Mouse (Mus musculus): Measurements from ENCODE around the gene Rangap1. TPM values are rescaled to one million over a fixed set of nuclear protein-coding genes. Genes with fewer than 3 reads are reported as not detected.

Gene Rangap1
- total and polyA plus RNA-seq, 3 experiments, result 71.6 to 183 (median 115) TPM

- Histone ChIP-seq H3K9me3 (replicated peaks) (no peaks in the 10 kb centered on the region), H3K4me3 (ENCODE audit: low read depth, low read length) (no peak overlapping the region), H3K27me3 (ENCODE audit: insufficient read depth, low read length) (no peaks in the 10 kb centered on the region; the same call in 1 of the 2 replicates), H3K4me1 (ENCODE audit: insufficient read depth, low read depth, low read length) (peaks cover 14% of the 10 kb centered on the region; the same call in 1 of the 2 replicates), H3K36me3 (replicated peaks) (peaks cover 99% of the 10 kb centered on the region)
- ATAC-seq (ENCODE audit: extremely low read depth, insufficient number of reproducible peaks, low FRiP score, poor library complexity, severe bottlenecking) (no peak), DNase-seq (ENCODE audit: low spot score) (no peak)
- TF ChIP-seq CTCF (IDR thresholded peaks at IDR 0.05; ENCODE audit: low read depth, low read length), result no peak
- TF ChIP-seq GATA2 (IDR thresholded peaks at IDR 0.05; ENCODE audit: borderline replicate concordance, low read depth, low read length), result no peak
- no peak for TF ChIP-seq POLR2AphosphoS5 (IDR thresholded peaks at IDR 0.05; ENCODE audit: insufficient replicate concordance, low read depth, low read length)
- no peak for TF ChIP-seq GATA1 (IDR thresholded peaks at IDR 0.05; ENCODE audit: borderline replicate concordance, low read length)
- TF ChIP-seq TAL1 (conservative IDR thresholded peaks at IDR 0.05; ENCODE audit: low read depth, low read length), result no peak
These were observed 26.2 kb downstream of the Rangap1 start for GRCm38 (mm10) chr15:81719139-81719531.

- DNase-seq (ENCODE audit: low spot score), result no peak
- TF ChIP-seq POLR2AphosphoS5 (IDR thresholded peaks at IDR 0.05; ENCODE audit: insufficient replicate concordance, low read depth, low read length) (no peak), GATA1 (IDR thresholded peaks at IDR 0.05; ENCODE audit: borderline replicate concordance, low read length) (no peak), TAL1 (conservative IDR thresholded peaks at IDR 0.05; ENCODE audit: low read depth, low read length) (no peak), GATA2 (IDR thresholded peaks at IDR 0.05; ENCODE audit: borderline replicate concordance, low read depth, low read length) (no peak), CTCF (IDR thresholded peaks at IDR 0.05; ENCODE audit: low read depth, low read length) (no peak)
- peaks cover 99% of the 10 kb centered on the region for H3K36me3 ChIP-seq (replicated peaks)
- no peak for ATAC-seq (ENCODE audit: extremely low read depth, insufficient number of reproducible peaks, low FRiP score, poor library complexity, severe bottlenecking)
- H3K4me3 ChIP-seq (ENCODE audit: low read depth, low read length), result no peak overlapping the region
- peaks cover 14% of the 10 kb centered on the region; the same call in 1 of the 2 replicates for H3K4me1 ChIP-seq (ENCODE audit: insufficient read depth, low read depth, low read length)
- no peaks in the 10 kb centered on the region; the same call in 1 of the 2 replicates for H3K27me3 ChIP-seq (ENCODE audit: insufficient read depth, low read length)
- no peaks in the 10 kb centered on the region for H3K9me3 ChIP-seq (replicated peaks)
These were observed 26.8 kb downstream of the Rangap1 start for GRCm38 (mm10) chr15:81718336-81719138.

- no peak overlapping the region for H3K4me3 ChIP-seq (ENCODE audit: low read depth, low read length)
- DNase-seq (ENCODE audit: low spot score) (no peak), ATAC-seq (ENCODE audit: extremely low read depth, insufficient number of reproducible peaks, low FRiP score, poor library complexity, severe bottlenecking) (no peak)
- peaks cover 98% of the 10 kb centered on the region for H3K36me3 ChIP-seq (replicated peaks)
- H3K27me3 ChIP-seq (ENCODE audit: insufficient read depth, low read length), result no peaks in the 10 kb centered on the region; the same call in 1 of the 2 replicates
- TF ChIP-seq GATA1 (IDR thresholded peaks at IDR 0.05; ENCODE audit: borderline replicate concordance, low read length), result no peak
- no peak for TF ChIP-seq POLR2AphosphoS5 (IDR thresholded peaks at IDR 0.05; ENCODE audit: insufficient replicate concordance, low read depth, low read length)
- TF ChIP-seq TAL1 (conservative IDR thresholded peaks at IDR 0.05; ENCODE audit: low read depth, low read length), result no peak
- TF ChIP-seq GATA2 (IDR thresholded peaks at IDR 0.05; ENCODE audit: borderline replicate concordance, low read depth, low read length), result no peak
- TF ChIP-seq CTCF (IDR thresholded peaks at IDR 0.05; ENCODE audit: low read depth, low read length), result no peak
- H3K9me3 ChIP-seq (replicated peaks), result no peaks in the 10 kb centered on the region
- peaks cover 18% of the 10 kb centered on the region for H3K4me1 ChIP-seq (ENCODE audit: insufficient read depth, low read depth, low read length)
These were observed 31.6 kb downstream of the Rangap1 start for GRCm38 (mm10) chr15:81713742-81714141.

- DNase-seq (ENCODE audit: low spot score) (no peak), ATAC-seq (ENCODE audit: extremely low read depth, insufficient number of reproducible peaks, low FRiP score, poor library complexity, severe bottlenecking) (no peak)
- H3K9me3 ChIP-seq (replicated peaks), result no peaks in the 10 kb centered on the region
- H3K36me3 ChIP-seq (replicated peaks), result peaks cover 96% of the 10 kb centered on the region
- H3K4me3 ChIP-seq (ENCODE audit: low read depth, low read length), result no peak overlapping the region
- TF ChIP-seq CTCF (IDR thresholded peaks at IDR 0.05; ENCODE audit: low read depth, low read length) (no peak), TAL1 (conservative IDR thresholded peaks at IDR 0.05; ENCODE audit: low read depth, low read length) (no peak), POLR2AphosphoS5 (IDR thresholded peaks at IDR 0.05; ENCODE audit: insufficient replicate concordance, low read depth, low read length) (no peak), GATA2 (IDR thresholded peaks at IDR 0.05; ENCODE audit: borderline replicate concordance, low read depth, low read length) (no peak), GATA1 (IDR thresholded peaks at IDR 0.05; ENCODE audit: borderline replicate concordance, low read length) (no peak)
- H3K4me1 ChIP-seq (ENCODE audit: insufficient read depth, low read depth, low read length), result peaks cover 15% of the 10 kb centered on the region
- H3K27me3 ChIP-seq (ENCODE audit: insufficient read depth, low read length), result no peaks in the 10 kb centered on the region
These were observed 34.5 kb downstream of the Rangap1 start for GRCm38 (mm10) chr15:81710801-81711200.

- H3K27me3 ChIP-seq (ENCODE audit: insufficient read depth, low read length), result no peaks in the 10 kb centered on the region
- H3K9me3 ChIP-seq (replicated peaks), result no peaks in the 10 kb centered on the region
- no peak overlapping the region for H3K4me3 ChIP-seq (ENCODE audit: low read depth, low read length)
- peaks cover 19% of the 10 kb centered on the region for H3K4me1 ChIP-seq (ENCODE audit: insufficient read depth, low read depth, low read length)
- DNase-seq (ENCODE audit: low spot score), result no peak
- no peak for ATAC-seq (ENCODE audit: extremely low read depth, insufficient number of reproducible peaks, low FRiP score, poor library complexity, severe bottlenecking)
- TF ChIP-seq GATA1 (IDR thresholded peaks at IDR 0.05; ENCODE audit: borderline replicate concordance, low read length) (no peak), CTCF (IDR thresholded peaks at IDR 0.05; ENCODE audit: low read depth, low read length) (no peak), GATA2 (IDR thresholded peaks at IDR 0.05; ENCODE audit: borderline replicate concordance, low read depth, low read length) (no peak), POLR2AphosphoS5 (IDR thresholded peaks at IDR 0.05; ENCODE audit: insufficient replicate concordance, low read depth, low read length) (no peak), TAL1 (conservative IDR thresholded peaks at IDR 0.05; ENCODE audit: low read depth, low read length) (no peak)
- H3K36me3 ChIP-seq (replicated peaks), result peaks cover 96% of the 10 kb centered on the region
These were observed 35.6 kb downstream of the Rangap1 start for GRCm38 (mm10) chr15:81709686-81710085.

- no peak for TF ChIP-seq CTCF (IDR thresholded peaks at IDR 0.05; ENCODE audit: low read depth, low read length)
- Histone ChIP-seq H3K36me3 (replicated peaks) (peaks cover 97% of the 10 kb centered on the region), H3K27me3 (ENCODE audit: insufficient read depth, low read length) (no peaks in the 10 kb centered on the region), H3K9me3 (replicated peaks) (no peaks in the 10 kb centered on the region), H3K4me1 (ENCODE audit: insufficient read depth, low read depth, low read length) (peaks cover 19% of the 10 kb centered on the region), H3K4me3 (ENCODE audit: low read depth, low read length) (no peak overlapping the region)
- no peak for DNase-seq (ENCODE audit: low spot score)
- no peak for ATAC-seq (ENCODE audit: extremely low read depth, insufficient number of reproducible peaks, low FRiP score, poor library complexity, severe bottlenecking)
These were observed 36.3 kb downstream of the Rangap1 start for GRCm38 (mm10) chr15:81708991-81709390.
